Mouse (Mus musculus): ENCODE data around the gene Sprr2a2. TPM values are rescaled to one million over a fixed set of nuclear protein-coding genes. Genes with fewer than 3 reads are reported as not detected.
"Not testable (repeated sequence)": the region's sequence is repeated elsewhere in the genome, so short reads cannot be mapped to it uniquely, and the experiment has no call there.

The Sprr2a2 gene
- polyA plus RNA-seq, 1 experiment: not detected

GRCm38 (mm10) chr3:92248494-92248893 lies 32.8 kb downstream of the Sprr2a2 start:
- not testable (repeated sequence) for H3K4me3 ChIP-seq (ENCODE audit: insufficient read depth, low read length); H3K27ac ChIP-seq (ENCODE audit: insufficient read depth, low read depth, low read length); H3K4me1 ChIP-seq (ENCODE audit: control insufficient read depth, insufficient read depth, low read length)

GRCm38 (mm10) chr3:92250450-92250849 lies 34.7 kb downstream of the Sprr2a2 start:
- not testable (repeated sequence) for H3K27ac ChIP-seq (ENCODE audit: insufficient read depth, low read depth, low read length); H3K4me3 ChIP-seq (ENCODE audit: insufficient read depth, low read length); H3K4me1 ChIP-seq (ENCODE audit: control insufficient read depth, insufficient read depth, low read length)

- H3K4me3 ChIP-seq (ENCODE audit: insufficient read depth, low read length); H3K27ac ChIP-seq (ENCODE audit: insufficient read depth, low read depth, low read length); H3K4me1 ChIP-seq (ENCODE audit: control insufficient read depth, insufficient read depth, low read length): not testable (repeated sequence)
These were observed 38.1 kb downstream of the Sprr2a2 start for GRCm38 (mm10) chr3:92253860-92254259.

- H3K4me3 ChIP-seq (ENCODE audit: insufficient read depth, low read length); H3K27ac ChIP-seq (ENCODE audit: insufficient read depth, low read depth, low read length); H3K4me1 ChIP-seq (ENCODE audit: control insufficient read depth, insufficient read depth, low read length): not testable (repeated sequence)
These were observed 42.8 kb downstream of the Sprr2a2 start for GRCm38 (mm10) chr3:92258526-92258925.

GRCm38 (mm10) chr3:92263462-92263861 lies 47.7 kb downstream of the Sprr2a2 start:
- not testable (repeated sequence) for H3K4me3 ChIP-seq (ENCODE audit: insufficient read depth, low read length); H3K4me1 ChIP-seq (ENCODE audit: control insufficient read depth, insufficient read depth, low read length); H3K27ac ChIP-seq (ENCODE audit: insufficient read depth, low read depth, low read length)

- H3K27ac ChIP-seq (ENCODE audit: insufficient read depth, low read depth, low read length); H3K4me1 ChIP-seq (ENCODE audit: control insufficient read depth, insufficient read depth, low read length); H3K4me3 ChIP-seq (ENCODE audit: insufficient read depth, low read length): not testable (repeated sequence)
These were observed 55.8 kb downstream of the Sprr2a2 start for GRCm38 (mm10) chr3:92271414-92271985.

GRCm38 (mm10) chr3:92273504-92273903 lies 57.8 kb downstream of the Sprr2a2 start:
- H3K4me1 ChIP-seq (ENCODE audit: control insufficient read depth, insufficient read depth, low read length); H3K27ac ChIP-seq (ENCODE audit: insufficient read depth, low read depth, low read length); H3K4me3 ChIP-seq (ENCODE audit: insufficient read depth, low read length): not testable (repeated sequence)

- H3K4me3 ChIP-seq (ENCODE audit: insufficient read depth, low read length); H3K27ac ChIP-seq (ENCODE audit: insufficient read depth, low read depth, low read length); H3K4me1 ChIP-seq (ENCODE audit: control insufficient read depth, insufficient read depth, low read length): not testable (repeated sequence)
These were observed 58.3 kb downstream of the Sprr2a2 start for GRCm38 (mm10) chr3:92274018-92274417.

- not testable (repeated sequence) for H3K27ac ChIP-seq (ENCODE audit: insufficient read depth, low read depth, low read length); H3K4me3 ChIP-seq (ENCODE audit: insufficient read depth, low read length); H3K4me1 ChIP-seq (ENCODE audit: control insufficient read depth, insufficient read depth, low read length)
These were observed 63.9 kb downstream of the Sprr2a2 start for GRCm38 (mm10) chr3:92279663-92280062.

GRCm38 (mm10) chr3:92280963-92281606 lies 65.4 kb downstream of the Sprr2a2 start:
- H3K4me1 ChIP-seq (ENCODE audit: control insufficient read depth, insufficient read depth, low read length); H3K27ac ChIP-seq (ENCODE audit: insufficient read depth, low read depth, low read length); H3K4me3 ChIP-seq (ENCODE audit: insufficient read depth, low read length): not testable (repeated sequence)

GRCm38 (mm10) chr3:92285101-92285500 lies 69.4 kb downstream of the Sprr2a2 start, which contains the start of gene Sprr2a3:
Sprr2a3 (plus strand) TSS chr3:92285417.
- H3K4me3 ChIP-seq (ENCODE audit: insufficient read depth, low read length): not testable (repeated sequence)

GRCm38 (mm10) chr3:92288489-92288888 lies 72.8 kb downstream of the Sprr2a2 start:
- not testable (repeated sequence) for H3K27ac ChIP-seq (ENCODE audit: insufficient read depth, low read depth, low read length); H3K4me3 ChIP-seq (ENCODE audit: insufficient read depth, low read length); H3K4me1 ChIP-seq (ENCODE audit: control insufficient read depth, insufficient read depth, low read length)

More at GRCm38 (mm10) chr3:92285101-92285500, 69.4 kb downstream of the Sprr2a2 start, which contains the start of gene Sprr2a3:
- H3K4me1 ChIP-seq (ENCODE audit: control insufficient read depth, insufficient read depth, low read length); H3K27ac ChIP-seq (ENCODE audit: insufficient read depth, low read depth, low read length): not testable (repeated sequence)

Other genes starting within 250 kb of the Sprr2a2 start
- not detected in 2 replicates for gene Pglyrp3, start 201.3 kb upstream of the Sprr2a2 start, polyA plus RNA-seq (2012; ENCODE audit: insufficient read depth, insufficient read length, missing spikeins)
- not detected in 2 replicates for gene Lor, start 132.8 kb upstream of the Sprr2a2 start, polyA plus RNA-seq (2012; ENCODE audit: insufficient read depth, insufficient read length, missing spikeins)
- not detected in 2 replicates for gene Prr9, start 92.0 kb upstream of the Sprr2a2 start, polyA plus RNA-seq (2012; ENCODE audit: insufficient read depth, insufficient read length, missing spikeins)
- gene Lelp1, start 73.2 kb upstream of the Sprr2a2 start, polyA plus RNA-seq (2012; ENCODE audit: insufficient read depth, insufficient read length, missing spikeins): not detected in 2 replicates
- gene Sprr2a1, start 121 bp upstream of the Sprr2a2 start, polyA plus RNA-seq (2012; ENCODE audit: insufficient read depth, insufficient read length, missing spikeins): not detected in 2 replicates
- not detected in 2 replicates for gene Sprr2a3, start 69.5 kb downstream of the Sprr2a2 start, polyA plus RNA-seq (2012; ENCODE audit: insufficient read depth, insufficient read length, missing spikeins)
- gene Sprr2b, start 100.7 kb downstream of the Sprr2a2 start, polyA plus RNA-seq (2012; ENCODE audit: insufficient read depth, insufficient read length, missing spikeins): not detected in 2 replicates
- gene Sprr2d, start 123.2 kb downstream of the Sprr2a2 start, polyA plus RNA-seq (2012; ENCODE audit: insufficient read depth, insufficient read length, missing spikeins): not detected in 2 replicates
- gene Sprr2e, start 136.2 kb downstream of the Sprr2a2 start, polyA plus RNA-seq (2012; ENCODE audit: insufficient read depth, insufficient read length, missing spikeins): not detected in 2 replicates
- gene Sprr2f, start 149.3 kb downstream of the Sprr2a2 start, polyA plus RNA-seq (2012; ENCODE audit: insufficient read depth, insufficient read length, missing spikeins): not detected in 2 replicates
- not detected in 2 replicates for gene Sprr2h, start 169.8 kb downstream of the Sprr2a2 start, polyA plus RNA-seq (2012; ENCODE audit: insufficient read depth, insufficient read length, missing spikeins)
- not detected in 2 replicates for gene Sprr2i, start 192.1 kb downstream of the Sprr2a2 start, polyA plus RNA-seq (2012; ENCODE audit: insufficient read depth, insufficient read length, missing spikeins)
- gene Sprr2j-ps, start 202.2 kb downstream of the Sprr2a2 start, polyA plus RNA-seq (2012; ENCODE audit: insufficient read depth, insufficient read length, missing spikeins): not detected in 2 replicates
- 4.2 and 17.1 TPM in 2 replicates for gene Gm9774, start 213.5 kb downstream of the Sprr2a2 start, polyA plus RNA-seq (2012; ENCODE audit: insufficient read depth, insufficient read length, missing spikeins)
- not detected in 2 replicates for gene Sprr2k, start 216.7 kb downstream of the Sprr2a2 start, polyA plus RNA-seq (2012; ENCODE audit: insufficient read depth, insufficient read length, missing spikeins)
- not detected in 2 replicates for gene Sprr1b, start 222.9 kb downstream of the Sprr2a2 start, polyA plus RNA-seq (2012; ENCODE audit: insufficient read depth, insufficient read length, missing spikeins)
- gene Sprr3, start 242.8 kb downstream of the Sprr2a2 start, polyA plus RNA-seq (2012; ENCODE audit: insufficient read depth, insufficient read length, missing spikeins): not detected in 2 replicates